Comparison of ENCODE assay signal across 8 mouse cellular contexts in the genomic region with DNA sequence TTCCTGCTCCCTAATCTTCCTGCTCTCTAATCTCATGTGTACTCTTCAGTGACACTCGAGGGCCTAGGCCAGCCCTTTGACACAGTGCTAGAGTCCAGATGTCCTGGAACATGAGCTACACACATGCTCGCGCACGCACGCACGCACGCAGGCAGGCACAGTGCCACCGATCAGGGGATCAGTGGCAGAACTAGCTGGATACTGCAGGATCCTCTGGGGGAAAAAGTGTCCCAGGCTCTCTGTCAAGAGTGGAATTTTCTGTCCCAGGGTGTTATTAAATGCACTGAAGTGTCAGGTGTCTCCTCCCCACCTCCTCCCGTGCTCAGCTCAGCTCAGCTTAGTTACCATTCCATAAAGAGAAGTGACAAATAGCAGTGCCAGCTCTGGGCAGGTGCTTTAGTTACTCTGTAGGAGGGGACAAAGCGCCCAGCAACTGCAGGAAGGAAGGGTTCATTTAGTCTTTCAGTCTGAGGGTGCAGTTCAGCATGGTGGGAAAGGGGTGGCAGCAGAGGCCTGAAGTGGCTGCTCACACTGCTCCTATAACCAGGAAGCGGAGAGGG. TPM values are rescaled to one million over a fixed set of nuclear protein-coding genes. Genes with fewer than 3 reads are reported as not detected.
DNase-seq lines count a peak whose midpoint lies in the region; ATAC-seq and TF ChIP-seq lines count a peak whose summit lies in the region.

No protein-coding gene starts in this region.

- no peak for DNase-seq in lung, adult 2 months
- no peak for DNase-seq in lung, postnatal 25 days (ENCODE audit: low spot score)
- peak; percentile 52 for DNase-seq in intestine, embryonic 14.5 days (ENCODE audit: low spot score)
- DNase-seq in left cerebral cortex, postnatal 10 days (ENCODE audit: extremely low spot score in 1 of 2, low spot score in 2 of 2), result no peak
- DNase-seq in right cerebral cortex, adult 2 months (ENCODE audit: low spot score in 2 of 2), result no peak
- DNase-seq in cerebellum, adult 11-12 months, result no peak

- no peak overlapping the region for H3K4me2 ChIP-seq in intestine, embryonic 14.5 days (ENCODE audit: low read length)

- WGBS in lung, adult 2 months, result 64% methylated on average over 11 of the region's 11 CpGs
- 71% methylated on average over 11 of the region's 11 CpGs for WGBS in intestine, embryonic 14.5 days

- peaks cover 3% of the 10 kb centered on the region; the same call in 1 of the 2 replicates for H3K4me1 ChIP-seq in lung, adult 2 months (ENCODE audit: control insufficient read depth, insufficient read depth, low read length)
- H3K4me1 ChIP-seq in intestine, embryonic 14.5 days (replicated peaks; ENCODE audit: control insufficient read depth, insufficient read depth, low read length), result peaks cover 11% of the 10 kb centered on the region

- H3K4me3 ChIP-seq in lung, adult 2 months (replicated peaks; ENCODE audit: extremely low read depth, low read depth, low read length), result no peak overlapping the region
- H3K4me3 ChIP-seq in intestine, embryonic 14.5 days (ENCODE audit: low read depth, low read length), result no peak overlapping the region

- peak; percentile 58 for TF ChIP-seq CTCF in lung, adult 2 months (IDR thresholded peaks at IDR 0.05; ENCODE audit: insufficient read depth, low read length)

- intact Hi-C loops in left cerebral cortex, postnatal 10 days (cut with DNase I), result no loop called here

- no peaks in the 10 kb centered on the region for H3K36me3 ChIP-seq in intestine, embryonic 14.5 days (ENCODE audit: control insufficient read depth, insufficient read depth, low read length)

- H3K27me3 ChIP-seq in intestine, embryonic 14.5 days (replicated peaks; ENCODE audit: control insufficient read depth, insufficient read depth, low read length), result no peaks in the 10 kb centered on the region

- ATAC-seq in common myeloid progenitor, adult 5-6 weeks (replicated peaks; ENCODE audit: low read depth, poor library complexity, severe bottlenecking), result peak; percentile 97
- ATAC-seq in intestine, embryonic 14.5 days (replicated peaks; ENCODE audit: low FRiP score, low TSS enrichment, low read depth), result no peak
- peak; percentile 85 for ATAC-seq in megakaryocyte-erythroid progenitor cell, adult 5-6 weeks (replicated peaks; ENCODE audit: low FRiP score, low TSS enrichment, poor library complexity, severe bottlenecking)

- H3K9ac ChIP-seq in intestine, embryonic 14.5 days (ENCODE audit: low read length), result no peak overlapping the region

- no peak for TF ChIP-seq POLR2A in lung, adult 2 months (IDR thresholded peaks at IDR 0.05; ENCODE audit: borderline replicate concordance, extremely low read depth, low read depth, low read length)

- H3K27ac ChIP-seq in intestine, embryonic 14.5 days (ENCODE audit: low read depth), result no peak overlapping the region

- no peaks in the 10 kb centered on the region for H3K9me3 ChIP-seq in intestine, embryonic 14.5 days (ENCODE audit: control insufficient read depth, low read length)

RNA-seq across cellular contexts. Expression of gene Ndufa6, which starts 7.4 kb away (rescaled TPM):
- polyA plus RNA-seq in lung, adult 2 months (2012; rRNA removed), result 183 and 193 TPM in 2 replicates
- total RNA-seq in common myeloid progenitor, adult 5-6 weeks (2017), result 126 and 144 TPM in 2 replicates
- 426 and 466 TPM in 2 replicates for polyA plus RNA-seq in intestine, embryonic 14.5 days (2014; fragmentation: Nextera tagmentation; extraction: Ambion mirVana)
- 273 and 274 TPM in 2 replicates for total RNA-seq in megakaryocyte-erythroid progenitor cell, adult 5-6 weeks (2014; fragmentation: Nextera tagmentation)
- total RNA-seq in megakaryocyte-erythroid progenitor cell, adult 5-6 weeks (2017), result 71.1 and 145 TPM in 2 replicates
- 100 to 1,000 TPM; 167 to 200 TPM for total RNA-seq in left cerebral cortex, postnatal 10 days (2021)

RNA-seq across cellular contexts. Expression of gene Cyp2d22, which starts 18.5 kb away (rescaled TPM):
- polyA plus RNA-seq in lung, adult 2 months (2012; rRNA removed), result 84.6 and 90.2 TPM in 2 replicates
- total RNA-seq in common myeloid progenitor, adult 5-6 weeks (2017), result 0.64 TPM in 1 of 2 replicates, not detected in the other
- polyA plus RNA-seq in intestine, embryonic 14.5 days (2014; fragmentation: Nextera tagmentation; extraction: Ambion mirVana), result 8.4 and 8.5 TPM in 2 replicates
- 4.8 TPM in 1 of 2 replicates, not detected in the other for total RNA-seq in megakaryocyte-erythroid progenitor cell, adult 5-6 weeks (2014; fragmentation: Nextera tagmentation)
- 0.46 TPM in 1 of 2 replicates, not detected in the other for total RNA-seq in megakaryocyte-erythroid progenitor cell, adult 5-6 weeks (2017)
- 10 to 100 TPM; 10.7 to 11.5 TPM for total RNA-seq in left cerebral cortex, postnatal 10 days (2021)

RNA-seq across cellular contexts. Expression of gene Smdt1, which starts 22.8 kb away (rescaled TPM):
- 189 and 202 TPM in 2 replicates for polyA plus RNA-seq in lung, adult 2 months (2012; rRNA removed)
- total RNA-seq in common myeloid progenitor, adult 5-6 weeks (2017), result 43.6 and 67.9 TPM in 2 replicates
- 260 and 272 TPM in 2 replicates for polyA plus RNA-seq in intestine, embryonic 14.5 days (2014; fragmentation: Nextera tagmentation; extraction: Ambion mirVana)
- total RNA-seq in megakaryocyte-erythroid progenitor cell, adult 5-6 weeks (2014; fragmentation: Nextera tagmentation), result 115 and 141 TPM in 2 replicates
- 40.8 and 61.0 TPM in 2 replicates for total RNA-seq in megakaryocyte-erythroid progenitor cell, adult 5-6 weeks (2017)
- total RNA-seq in left cerebral cortex, postnatal 10 days (2021), result 100 to 1,000 TPM; 130 to 139 TPM

RNA-seq across cellular contexts. Expression of gene Pheta2, which starts 22.8 kb away (rescaled TPM):
- polyA plus RNA-seq in lung, adult 2 months (2012; rRNA removed), result 1.8 and 2.4 TPM in 2 replicates
- 13.1 and 15.5 TPM in 2 replicates for total RNA-seq in common myeloid progenitor, adult 5-6 weeks (2017)
- 9.9 and 13.2 TPM in 2 replicates for polyA plus RNA-seq in intestine, embryonic 14.5 days (2014; fragmentation: Nextera tagmentation; extraction: Ambion mirVana)
- total RNA-seq in megakaryocyte-erythroid progenitor cell, adult 5-6 weeks (2014; fragmentation: Nextera tagmentation), result 26.4 and 26.9 TPM in 2 replicates
- 21.3 and 24.9 TPM in 2 replicates for total RNA-seq in megakaryocyte-erythroid progenitor cell, adult 5-6 weeks (2017)
- 1 to 10 TPM in 1 of 2 experiments, under 1 TPM in 1; 0.69 to 2.4 TPM for total RNA-seq in left cerebral cortex, postnatal 10 days (2021)

RNA-seq across cellular contexts. Expression of gene Naga, which starts 22.8 kb away (rescaled TPM):
- 167 and 189 TPM in 2 replicates for polyA plus RNA-seq in lung, adult 2 months (2012; rRNA removed)
- 19.2 and 32.4 TPM in 2 replicates for total RNA-seq in common myeloid progenitor, adult 5-6 weeks (2017)
- 59.7 and 61.2 TPM in 2 replicates for polyA plus RNA-seq in intestine, embryonic 14.5 days (2014; fragmentation: Nextera tagmentation; extraction: Ambion mirVana)
- total RNA-seq in megakaryocyte-erythroid progenitor cell, adult 5-6 weeks (2014; fragmentation: Nextera tagmentation), result 16.9 and 34.9 TPM in 2 replicates
- total RNA-seq in megakaryocyte-erythroid progenitor cell, adult 5-6 weeks (2017), result 17.9 and 24.4 TPM in 2 replicates
- total RNA-seq in left cerebral cortex, postnatal 10 days (2021), result 10 to 100 TPM; 34.5 to 41.0 TPM
